Mouse (Mus musculus) embryonic stem cell, embryonic (primary cell): Measurements from ENCODE around the gene Gm17018.

Source experiments
- CTCF ChIA-PET, 4 experiments: fragments of 300-600 bp in 2 of 4; fragments of 350-600 bp in 2 of 4; sonication (Branson Sonifier 250); formaldehyde crosslinking; loops; one replicate each; lab custom pipeline; 2022; ENCODE audit warnings: inconsistent platforms in 2 of 4; lab: Charles Lee
- POLR2A ChIA-PET, 4 experiments: fragments of 300-600 bp in 2 of 4; fragments of 350-600 bp in 2 of 4; sonication (Branson Sonifier 250); formaldehyde crosslinking; loops; one replicate each; lab custom pipeline; 2022; ENCODE audit warnings: antibody characterized with exemption in 4 of 4, inconsistent platforms in 1 of 4; lab: Charles Lee

The Gm17018 gene

GRCm38 (mm10) chr19:45619744-45620501, 59.5 kb downstream of the Gm17018 start:
- CTCF ChIA-PET: interaction anchor here in 3 of 4 experiments (0.6 to 1.5 kb wide), 3 partner anchors 46 to 1250 kb away, joined by 6 to 7 read pairs (median 6); no protein-coding TSS in a partner anchor
- POLR2A ChIA-PET: interaction anchor here in 3 of 4 experiments (0.7 to 1.8 kb wide), 9 partner anchors 10 to 171 kb away, joined by 3 to 6 read pairs (median 3); partner anchors contain the start of gene Fbxw4 (in 1 of the 3)

GRCm38 (mm10) chr19:45621061-45621460, 60.6 kb downstream of the Gm17018 start:
- ChIA-PET CTCF (interaction anchor here in 3 of 4 experiments (1.0 to 1.6 kb wide), 5 partner anchors 8 to 47 kb away, joined by 3 to 9 read pairs (median 4); no protein-coding TSS in a partner anchor), POLR2A (interaction anchor here in 2 of 4 experiments (0.6 to 2.4 kb wide), 13 partner anchors 8 to 148 kb away, joined by 3 to 21 read pairs (median 6); partner anchors contain the start of gene Fbxw4 (in 1 of the 2))

GRCm38 (mm10) chr19:45622144-45622543, 61.7 kb downstream of the Gm17018 start:
- ChIA-PET POLR2A (interaction anchor here in 3 of 4 experiments (0.6 to 2.4 kb wide), 16 partner anchors 9 to 448 kb away, joined by 3 to 21 read pairs (median 4); partner anchors contain the start of genes Gm17018 (in 1 of the 3) and Poll (in 1 of the 3)), CTCF (interaction anchor here (0.5 to 1.6 kb wide), 8 partner anchors 14 to 888 kb away, joined by 3 to 9 read pairs (median 3); no protein-coding TSS in a partner anchor)

GRCm38 (mm10) chr19:45623710-45624109, 63.3 kb downstream of the Gm17018 start:
- ChIA-PET POLR2A (interaction anchor here in 1 of 4 experiments (1.4 to 2.4 kb wide), 2 partner anchors 11 to 14 kb away, joined by 3 to 21 read pairs; no protein-coding TSS in a partner anchor), CTCF (no interaction called here)

- ChIA-PET CTCF (interaction anchor here in 1 of 4 experiments (0.7 to 1.1 kb wide), 2 partner anchors 53 to 54 kb away, joined by 4 read pairs; no protein-coding TSS in a partner anchor), POLR2A (interaction anchor here in 1 of 4 experiments (0.6 kb wide), 1 partner anchor 130 kb away, joined by 3 read pairs; no protein-coding TSS in a partner anchor)
Observed at GRCm38 (mm10) chr19:45627036-45627435, 66.6 kb downstream of the Gm17018 start.

GRCm38 (mm10) chr19:45628649-45629048, 68.2 kb downstream of the Gm17018 start:
- ChIA-PET POLR2A (no interaction called here), CTCF (interaction anchor here in 3 of 4 experiments (0.6 to 2.5 kb wide), 9 partner anchors 8 to 1115 kb away, joined by 3 to 17 read pairs (median 4); no protein-coding TSS in a partner anchor)

- ChIA-PET CTCF (interaction anchor here (0.6 to 2.5 kb wide), 10 partner anchors 8 to 1115 kb away, joined by 3 to 17 read pairs (median 4); no protein-coding TSS in a partner anchor), POLR2A (interaction anchor here in 1 of 4 experiments (1.2 to 1.3 kb wide), 2 partner anchors 9 to 48 kb away, joined by 3 read pairs; no protein-coding TSS in a partner anchor)
Observed at GRCm38 (mm10) chr19:45629219-45629618, 68.8 kb downstream of the Gm17018 start.
